10 mouse cellular contexts compared by ENCODE assay signal in genomic region chr12:12496593-12497141, GRCm38 (mm10).
DNase-seq lines count a peak whose midpoint lies in the region; ATAC-seq and TF ChIP-seq lines count a peak whose summit lies in the region.
"Had no signal": no experiment of that assay in that cellular context is flagged by ENCODE, and none has a peak within 500 bp of the region (broad histone marks: within the 10 kb centered on the region; RNA-seq: fewer than 3 reads in every experiment).

No protein-coding gene starts in this region.

- no peak overlapping the region for H3K4me3 ChIP-seq in kidney, embryonic 15.5 days (replicated peaks)
- H3K4me3 ChIP-seq in lung, postnatal 0 days (ENCODE audit: low read depth, low read length): no peak overlapping the region
- H3K4me3 ChIP-seq in intestine, postnatal 0 days (ENCODE audit: low read depth, low read length): no peak overlapping the region
- no peak overlapping the region for H3K4me3 ChIP-seq in midbrain, embryonic 14.5 days (replicated peaks; ENCODE audit: low read depth, low read length)
- H3K4me3 ChIP-seq: midbrain, embryonic 12.5 days had no signal

- no peak overlapping the region for H3K9ac ChIP-seq in kidney, embryonic 15.5 days
- no peak overlapping the region for H3K9ac ChIP-seq in lung, postnatal 0 days (replicated peaks; ENCODE audit: low read depth)
- H3K9ac ChIP-seq in intestine, postnatal 0 days (ENCODE audit: low read depth, low read length): no peak overlapping the region
- no peak overlapping the region for H3K9ac ChIP-seq in midbrain, embryonic 14.5 days (replicated peaks; ENCODE audit: low read length)
- H3K9ac ChIP-seq: midbrain, embryonic 12.5 days had no signal

- H3K4me2 ChIP-seq in kidney, embryonic 15.5 days: no peak overlapping the region
- H3K4me2 ChIP-seq in lung, postnatal 0 days (replicated peaks; ENCODE audit: low read depth, low read length): no peak overlapping the region
- H3K4me2 ChIP-seq in intestine, postnatal 0 days (replicated peaks; ENCODE audit: low read depth): no peak overlapping the region
- H3K4me2 ChIP-seq in midbrain, embryonic 14.5 days (ENCODE audit: low read length): no peak overlapping the region
- H3K4me2 ChIP-seq: midbrain, embryonic 12.5 days had no signal

- 62% methylated on average over 7 of the region's 7 CpGs for WGBS in kidney, embryonic 15.5 days
- 29% methylated on average over 7 of the region's 7 CpGs for WGBS in lung, postnatal 0 days
- 78% methylated on average over 7 of the region's 7 CpGs for WGBS in intestine, postnatal 0 days
- WGBS in midbrain, embryonic 14.5 days: 91% methylated on average over 7 of the region's 7 CpGs

- DNase-seq in kidney, adult 18-20 months: peak; percentile 4
- peak; percentile 70 for DNase-seq in c-Kit-positive CD71-positive TER-119-positive erythroid progenitor cells, embryonic 14.5 days (ENCODE audit: low spot score)
- DNase-seq in heart, adult 8-10 months (ENCODE audit: low spot score): peak; percentile 14
- DNase-seq in kidney, postnatal 36 days: peak; percentile 26 to 31
- peak; percentile 68 for DNase-seq in lung, postnatal 0 days (ENCODE audit: low spot score)
- DNase-seq in midbrain, embryonic 14.5 days: no peak

- no peaks in the 10 kb centered on the region for H3K27me3 ChIP-seq in kidney, embryonic 15.5 days
- no peaks in the 10 kb centered on the region for H3K27me3 ChIP-seq in lung, postnatal 0 days (replicated peaks; ENCODE audit: insufficient read depth, low read length)
- no peaks in the 10 kb centered on the region for H3K27me3 ChIP-seq in intestine, postnatal 0 days (replicated peaks; ENCODE audit: control insufficient read depth, insufficient read depth, low read length)
- H3K27me3 ChIP-seq in midbrain, embryonic 14.5 days (ENCODE audit: control insufficient read depth, insufficient read depth, low read length): no peaks in the 10 kb centered on the region
- H3K27me3 ChIP-seq: midbrain, embryonic 12.5 days had no signal

- no peaks in the 10 kb centered on the region for H3K9me3 ChIP-seq in kidney, embryonic 15.5 days (replicated peaks)
- H3K9me3 ChIP-seq in lung, postnatal 0 days (ENCODE audit: low read length): no peaks in the 10 kb centered on the region
- no peaks in the 10 kb centered on the region for H3K9me3 ChIP-seq in intestine, postnatal 0 days (ENCODE audit: control insufficient read depth)
- no peaks in the 10 kb centered on the region for H3K9me3 ChIP-seq in midbrain, embryonic 14.5 days (ENCODE audit: control insufficient read depth, low read length)
- H3K9me3 ChIP-seq: G1E; midbrain, embryonic 12.5 days had no signal

- ATAC-seq in kidney, embryonic 15.5 days (replicated peaks; ENCODE audit: low FRiP score): no peak
- ATAC-seq in lung, postnatal 0 days: peak; percentile 79
- ATAC-seq in intestine, postnatal 0 days: no peak
- ATAC-seq in midbrain, embryonic 14.5 days (ENCODE audit: low FRiP score, low TSS enrichment): no peak

- no peak overlapping the region for H3K27ac ChIP-seq in kidney, embryonic 15.5 days
- H3K27ac ChIP-seq in lung, postnatal 0 days (ENCODE audit: low read length): no peak overlapping the region
- H3K27ac ChIP-seq in intestine, postnatal 0 days (ENCODE audit: low read depth, low read length): no peak overlapping the region
- H3K27ac ChIP-seq in midbrain, embryonic 14.5 days (replicated peaks; ENCODE audit: low read depth, low read length): no peak overlapping the region
- H3K27ac ChIP-seq: midbrain, embryonic 12.5 days had no signal

- peak; percentile 32; the same call in 1 of the 2 replicates for TF ChIP-seq EP300 in lung, postnatal 0 days (IDR thresholded peaks at IDR 0.05)

- no peak for TF ChIP-seq CTCF in lung, postnatal 0 days (IDR thresholded peaks at IDR 0.05)
- no peak for TF ChIP-seq CTCF in intestine, postnatal 0 days (IDR thresholded peaks at IDR 0.05; ENCODE audit: low read depth)

- H3K4me1 ChIP-seq in kidney, embryonic 15.5 days: peaks cover 6% of the 10 kb centered on the region; the same call in 1 of the 2 replicates
- H3K4me1 ChIP-seq in lung, postnatal 0 days (ENCODE audit: insufficient read depth, low read depth, low read length): no peaks in the 10 kb centered on the region
- no peaks in the 10 kb centered on the region for H3K4me1 ChIP-seq in intestine, postnatal 0 days (replicated peaks; ENCODE audit: control insufficient read depth, insufficient read depth, low read length)
- no peaks in the 10 kb centered on the region for H3K4me1 ChIP-seq in midbrain, embryonic 14.5 days (ENCODE audit: control insufficient read depth, insufficient read depth, low read length)
- H3K4me1 ChIP-seq: midbrain, embryonic 12.5 days had no signal

- H3K36me3 ChIP-seq in kidney, embryonic 15.5 days: no peaks in the 10 kb centered on the region
- no peaks in the 10 kb centered on the region for H3K36me3 ChIP-seq in lung, postnatal 0 days (ENCODE audit: insufficient read depth, low read length)
- no peaks in the 10 kb centered on the region for H3K36me3 ChIP-seq in intestine, postnatal 0 days (ENCODE audit: control insufficient read depth, insufficient read depth)
- no peaks in the 10 kb centered on the region for H3K36me3 ChIP-seq in midbrain, embryonic 14.5 days (ENCODE audit: control insufficient read depth, insufficient read depth, low read length)
- H3K36me3 ChIP-seq: G1E; midbrain, embryonic 12.5 days had no signal
